Mouse (Mus musculus): ENCODE measurements around the gene Zfp619.
"Not testable (repeated sequence)": the region's sequence is repeated elsewhere in the genome, so short reads cannot be mapped to it uniquely, and the experiment has no call there.

The Zfp619 gene

DNA sequence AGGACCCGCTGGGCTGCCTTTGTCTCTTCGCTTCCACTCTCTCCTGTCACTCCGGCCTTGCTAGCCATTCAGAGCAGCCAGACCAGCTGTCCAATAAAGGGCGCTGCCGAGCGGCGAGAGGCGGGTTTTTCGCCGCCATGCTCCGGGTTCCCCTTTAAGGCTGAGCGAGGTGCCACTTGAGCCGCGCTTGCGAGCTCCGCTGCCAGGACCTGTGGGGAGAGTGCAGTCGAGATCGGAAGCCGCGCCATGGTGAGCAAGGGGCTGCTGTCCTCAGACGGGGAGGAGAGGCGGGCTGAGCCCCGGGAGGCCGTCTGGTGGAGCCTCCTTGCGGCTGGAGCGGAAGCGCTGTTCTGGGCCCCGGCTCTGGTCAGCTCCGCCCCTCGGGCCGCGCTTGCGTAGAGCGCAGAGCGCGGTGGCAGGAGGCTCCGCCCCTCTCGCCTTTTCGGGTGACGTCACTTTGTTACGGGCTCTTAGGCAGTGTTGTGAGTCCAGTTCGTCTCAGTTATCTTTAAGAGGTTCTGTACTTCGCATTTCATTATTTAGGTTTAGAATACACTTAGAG is at the start of gene Zfp619:
Gene Zfp619 (plus strand): TSS at position 151 of the 562 bp plus-strand sequence.
- DNase-seq (ENCODE audit: inconsistent ontology term) = peak; percentile 97

DNA sequence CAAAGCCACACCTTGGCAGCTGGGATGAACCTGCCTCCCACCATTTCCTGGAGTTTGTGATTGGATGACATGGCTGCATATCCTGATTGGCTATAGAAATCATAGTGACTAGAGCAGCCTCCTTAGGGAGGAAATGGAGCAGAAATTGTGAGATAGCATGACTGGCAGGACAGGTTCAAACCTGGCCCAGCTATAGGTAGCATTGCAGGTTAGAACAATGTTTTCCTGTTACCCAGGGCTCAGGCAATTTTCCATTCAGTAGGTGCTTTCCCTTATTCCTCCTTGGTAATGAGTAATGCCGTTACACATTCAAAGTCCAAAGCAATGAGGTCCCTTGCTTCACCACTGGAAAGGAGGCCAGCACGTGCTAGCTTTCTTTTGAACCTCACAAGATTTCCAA is 38.6 kb upstream of the Zfp619 start:
- no peak for DNase-seq (ENCODE audit: inconsistent ontology term)

DNA sequence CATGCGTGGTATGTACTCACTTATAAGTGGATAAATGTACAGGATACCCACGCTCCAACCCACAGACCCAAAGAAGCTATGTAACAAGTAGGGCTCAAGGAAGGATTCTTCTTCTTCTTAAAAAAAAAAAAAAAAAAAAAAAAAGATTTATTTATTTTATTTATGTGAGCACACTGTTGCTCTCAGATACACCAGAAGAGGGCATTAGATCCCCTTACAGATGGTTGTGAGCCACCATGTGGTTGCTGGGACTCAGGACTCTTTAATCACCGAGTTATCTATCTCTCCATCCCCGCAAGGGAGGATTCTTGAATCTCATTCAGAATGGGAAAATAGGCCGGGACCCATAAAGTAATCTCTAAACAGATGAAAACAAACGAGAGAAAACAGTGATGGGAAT is 33.2 kb upstream of the Zfp619 start:
- DNase-seq (ENCODE audit: inconsistent ontology term) = no peak

DNA sequence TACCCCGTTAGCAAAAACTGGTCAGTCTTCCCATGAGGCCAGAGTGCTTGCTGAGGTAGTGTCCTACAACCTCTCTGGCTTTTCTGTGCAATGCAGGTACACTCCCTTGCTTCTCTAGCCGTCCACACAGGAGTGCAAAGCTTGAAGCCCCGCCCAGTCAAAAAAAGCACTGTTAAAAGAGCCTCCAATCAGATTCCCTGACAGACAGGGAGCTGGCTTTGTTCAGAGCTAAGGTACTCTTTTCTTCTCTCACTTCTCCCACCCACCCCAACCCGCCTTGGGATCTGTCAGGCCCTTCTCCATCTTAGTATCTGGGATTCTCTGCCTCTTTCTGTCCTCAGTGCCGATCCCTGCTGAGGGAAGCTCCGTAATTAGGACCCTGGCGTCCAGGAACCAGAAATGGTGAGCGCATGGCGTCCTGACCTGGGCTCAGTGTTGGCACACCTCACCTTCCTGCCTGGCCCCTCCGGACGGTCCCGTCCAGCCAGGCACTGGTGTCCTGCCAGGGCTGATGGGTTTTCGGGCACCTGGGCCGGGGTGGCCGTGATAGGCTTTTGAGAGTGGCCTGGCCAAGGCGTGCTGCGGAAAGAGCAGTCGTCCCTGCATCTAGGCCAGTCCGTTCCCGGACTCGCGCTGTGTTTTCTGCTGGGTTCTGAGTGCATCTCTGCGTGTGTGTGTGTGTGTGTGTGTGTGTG is 30.3 kb upstream of the Zfp619 start:
- peak; percentile 32 for DNase-seq (ENCODE audit: inconsistent ontology term)

DNA sequence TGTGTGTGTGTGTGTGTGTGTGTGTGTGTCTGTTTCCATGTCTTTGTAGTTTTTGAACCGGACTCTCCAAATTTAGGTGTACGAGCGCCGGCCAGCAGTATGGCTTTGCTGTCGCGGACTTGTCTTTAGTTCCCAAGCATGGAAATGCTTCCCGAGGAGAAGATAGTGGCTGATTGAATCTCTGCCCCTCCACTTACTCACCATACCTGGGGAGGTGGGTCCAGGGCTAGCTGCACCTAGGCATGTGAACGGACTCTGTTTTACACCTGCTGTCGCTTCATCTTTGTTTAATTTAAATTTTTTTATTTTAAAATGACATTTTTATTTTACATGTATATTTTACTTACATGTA is 29.7 kb upstream of the Zfp619 start:
- DNase-seq (ENCODE audit: inconsistent ontology term) = no peak

GRCm38 (mm10) chr7:39494646-39495045 is 22.9 kb upstream of the Zfp619 start:
- no peak for DNase-seq (ENCODE audit: inconsistent ontology term)

DNA sequence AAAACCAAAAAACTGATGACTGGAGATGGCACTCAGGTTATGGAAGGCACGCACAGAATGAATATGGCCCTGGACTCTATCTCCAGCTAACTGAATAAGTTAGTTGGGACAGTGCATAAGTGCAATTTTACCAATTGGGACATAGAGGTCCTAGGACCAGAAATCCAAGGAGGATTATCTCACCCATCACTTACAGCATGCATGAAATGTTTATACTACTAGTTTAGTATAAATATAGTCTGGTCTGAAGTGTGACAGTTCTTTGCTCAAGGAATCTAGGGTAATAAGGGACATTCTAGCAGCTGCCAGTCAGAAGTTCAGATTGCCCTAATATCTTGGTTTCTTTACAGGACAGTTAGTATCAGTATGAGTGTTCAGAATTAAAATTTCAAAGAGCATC is 13.5 kb upstream of the Zfp619 start:
- no peak for DNase-seq (ENCODE audit: inconsistent ontology term)

GRCm38 (mm10) chr7:39518362-39518761 is 796 bp downstream of the Zfp619 start:
- no peak for DNase-seq (ENCODE audit: inconsistent ontology term)

GRCm38 (mm10) chr7:39523703-39524424 is 6.3 kb downstream of the Zfp619 start:
- DNase-seq (ENCODE audit: inconsistent ontology term) = no peak

GRCm38 (mm10) chr7:39543151-39543550 is 25.6 kb downstream of the Zfp619 start:
- no peak for DNase-seq (ENCODE audit: inconsistent ontology term)

- peak; percentile 90 for DNase-seq (ENCODE audit: inconsistent ontology term)
Measured at GRCm38 (mm10) chr7:39544242-39545111, 26.9 kb downstream of the Zfp619 start.

DNA sequence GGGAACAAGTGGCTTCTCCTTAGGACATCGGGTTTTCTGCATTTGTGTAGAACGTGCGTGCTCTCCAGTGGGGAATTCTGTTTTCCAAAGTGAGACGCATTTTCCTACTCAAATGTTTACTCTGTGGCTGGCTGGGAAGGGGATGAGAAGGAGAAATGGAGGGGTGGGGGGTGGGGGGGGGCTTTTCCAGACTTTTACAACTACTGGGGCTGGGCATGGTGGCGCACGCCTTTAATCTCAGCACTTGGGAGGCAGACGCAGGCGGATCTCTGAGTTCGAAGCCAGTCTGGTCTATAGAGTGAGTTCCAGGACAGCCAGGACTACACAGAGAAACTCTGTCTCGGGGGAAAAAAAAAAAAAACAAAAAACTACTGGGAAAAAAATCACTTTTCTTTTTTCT is 27.6 kb downstream of the Zfp619 start:
- no peak for DNase-seq (ENCODE audit: inconsistent ontology term)

DNA sequence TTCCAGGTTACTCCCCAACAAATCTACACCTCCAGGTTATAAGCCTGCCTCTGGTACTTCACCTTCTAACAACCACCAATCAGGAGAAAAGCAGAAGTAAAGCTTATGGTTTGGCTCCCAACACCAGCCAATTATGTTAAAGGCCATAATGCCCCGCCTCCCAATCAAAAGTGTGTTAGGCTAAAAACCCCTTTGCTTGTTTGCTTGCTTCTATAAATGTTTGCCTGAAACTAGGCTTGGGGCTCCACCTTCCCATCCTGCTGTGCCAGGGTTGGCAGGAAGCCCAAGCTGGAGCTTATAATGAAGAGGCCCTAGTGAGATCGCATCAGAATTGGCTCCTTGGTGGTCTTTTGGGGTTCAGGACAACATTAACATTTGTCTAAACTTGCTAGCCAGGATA is 31.8 kb downstream of the Zfp619 start:
- peak; percentile 15 for DNase-seq (ENCODE audit: inconsistent ontology term)

GRCm38 (mm10) chr7:39551976-39552891 is 34.7 kb downstream of the Zfp619 start:
- peak; percentile 98 for DNase-seq (ENCODE audit: inconsistent ontology term)

DNA sequence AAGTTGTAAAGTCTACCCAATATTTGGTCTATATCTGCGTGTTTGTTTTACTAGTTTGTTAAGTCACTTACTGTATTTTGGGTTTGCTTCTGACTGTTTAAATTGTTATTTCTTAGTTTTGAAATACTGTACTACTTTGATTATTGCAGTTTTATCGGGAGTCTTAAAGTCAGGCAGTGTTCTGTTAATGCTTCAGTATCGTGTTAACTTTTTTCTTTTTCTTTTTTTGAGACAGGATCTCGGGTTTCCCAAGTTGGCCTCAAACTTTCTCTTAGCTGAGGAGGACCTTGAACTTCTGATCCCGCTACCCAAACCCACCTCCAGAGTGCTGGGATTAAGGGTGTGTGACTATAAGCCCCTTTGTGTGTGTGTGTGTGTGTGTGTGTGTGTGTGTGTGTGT is 35.4 kb downstream of the Zfp619 start:
- DNase-seq (ENCODE audit: inconsistent ontology term) = no peak

DNA sequence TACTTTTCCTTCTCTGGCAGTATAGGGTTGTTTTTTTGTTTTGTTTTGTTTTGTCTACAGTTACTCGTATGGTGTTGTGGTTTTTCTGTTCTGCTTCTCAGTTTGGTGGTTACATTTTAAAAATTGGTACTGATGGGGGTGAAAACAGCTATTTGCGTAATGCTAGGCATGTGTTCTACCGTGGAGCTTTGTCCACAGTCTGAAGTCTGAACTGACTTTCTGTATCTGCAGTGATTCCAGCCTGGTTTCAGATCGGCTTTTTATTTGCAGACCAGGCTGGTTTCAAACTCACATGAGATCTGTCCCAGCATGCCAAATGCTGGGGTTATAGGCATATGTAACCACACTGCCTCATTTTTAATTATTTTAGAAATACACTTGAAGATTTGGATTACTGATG is 36.3 kb downstream of the Zfp619 start:
- no peak for DNase-seq (ENCODE audit: inconsistent ontology term)

DNA sequence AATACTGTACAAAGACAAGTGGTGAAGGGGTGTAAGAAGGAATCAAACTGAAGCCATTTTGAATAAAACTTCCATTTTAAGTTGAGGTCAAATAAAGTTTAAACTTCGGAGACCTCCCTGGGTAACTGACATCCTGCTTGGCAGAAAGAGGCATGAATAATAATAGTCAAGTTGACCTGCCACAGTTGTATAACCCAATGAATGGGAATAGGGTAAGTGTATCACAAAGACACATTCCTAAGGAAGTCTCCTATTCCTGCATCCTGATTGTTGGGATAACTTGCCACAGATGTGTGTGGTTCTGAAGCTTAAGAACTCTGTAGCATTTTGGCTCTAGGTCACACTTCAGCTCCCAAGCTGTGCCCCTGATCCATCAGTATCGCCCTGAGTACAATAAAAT is 62.5 kb downstream of the Zfp619 start:
- DNase-seq (ENCODE audit: inconsistent ontology term) = no peak

GRCm38 (mm10) chr7:39580601-39581000 is 63.0 kb downstream of the Zfp619 start:
- DNase-seq (ENCODE audit: inconsistent ontology term) = no peak

DNA sequence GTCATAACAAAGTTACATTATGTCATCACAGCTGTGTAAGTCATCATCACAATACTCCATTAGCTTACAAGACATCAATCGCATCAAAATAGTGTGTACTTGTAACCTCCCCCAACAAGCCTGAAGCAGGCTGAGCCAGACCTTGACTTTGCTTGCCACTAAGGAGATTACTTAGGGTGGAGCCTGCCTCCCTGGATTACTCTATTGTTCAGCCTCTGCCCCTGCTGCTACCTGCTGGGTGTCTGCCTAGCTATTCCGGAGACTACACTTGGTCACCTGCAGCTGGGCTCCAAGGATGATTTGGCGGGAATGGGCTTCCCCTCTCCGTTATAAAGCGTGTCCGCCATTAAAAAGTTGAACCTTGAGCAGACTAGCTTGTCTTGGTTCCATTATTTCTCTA is 69.3 kb downstream of the Zfp619 start:
- not testable (repeated sequence) for DNase-seq (ENCODE audit: inconsistent ontology term)

DNA sequence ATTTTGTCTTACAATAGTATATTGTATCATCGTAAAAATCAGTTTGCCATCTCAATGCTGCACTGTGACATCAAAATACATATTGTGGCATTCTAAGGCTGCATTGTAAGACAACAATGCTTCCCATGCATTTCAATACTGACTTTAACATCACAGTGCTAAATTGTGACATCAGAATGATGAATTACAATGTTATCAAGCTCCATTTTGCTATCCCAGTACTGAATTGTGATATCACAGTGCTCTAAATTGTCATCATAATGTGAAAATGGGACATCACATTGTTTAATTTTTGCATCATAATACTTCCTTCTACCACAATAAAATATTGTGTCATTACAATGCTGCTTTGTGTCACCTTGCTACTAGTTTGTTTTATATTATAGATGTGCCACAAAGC is 70.5 kb downstream of the Zfp619 start:
- DNase-seq (ENCODE audit: inconsistent ontology term) = no peak

GRCm38 (mm10) chr7:39588471-39589041 is 71.0 kb downstream of the Zfp619 start:
- peak; percentile 54 for DNase-seq (ENCODE audit: inconsistent ontology term)

Data from Muller cell, postnatal 12 days (primary cell).